Mouse (Mus musculus): ENCODE measurements around the gene Grk1. TPM values are rescaled to one million over a fixed set of nuclear protein-coding genes. Genes with fewer than 3 reads are reported as not detected.

Gene Grk1
- polyA plus RNA-seq, 1 experiment from 2014 or later, result not detected

GRCm38 (mm10) chr8:13413823-13414390, 9.0 kb downstream of the Grk1 start:
- Histone ChIP-seq H3K36me3 (ENCODE audit: control insufficient read depth, insufficient read depth, low read length) (no peaks in the 10 kb centered on the region), H3K9ac (ENCODE audit: low read depth, low read length) (no peak overlapping the region), H3K27me3 (ENCODE audit: control insufficient read depth, insufficient read depth, low read length) (no peaks in the 10 kb centered on the region), H3K4me1 (replicated peaks; ENCODE audit: control insufficient read depth, insufficient read depth, low read length) (no peaks in the 10 kb centered on the region), H3K9me3 (ENCODE audit: control insufficient read depth, low read length) (no peaks in the 10 kb centered on the region), H3K4me3 (ENCODE audit: low read depth, low read length) (no peak overlapping the region), H3K4me2 (replicated peaks; ENCODE audit: low read depth, low read length) (no peak overlapping the region), H3K27ac (ENCODE audit: low read depth, low read length) (no peak overlapping the region)
- DNase-seq (ENCODE audit: low spot score) (no peak), ATAC-seq (ENCODE audit: low FRiP score) (no peak)
- WGBS, result 50% methylated on average over 12 of the region's 12 CpGs

- Histone ChIP-seq H3K27ac (ENCODE audit: low read depth, low read length) (no peak overlapping the region), H3K36me3 (ENCODE audit: control insufficient read depth, insufficient read depth, low read length) (no peaks in the 10 kb centered on the region), H3K9ac (ENCODE audit: low read depth, low read length) (no peak overlapping the region), H3K9me3 (ENCODE audit: control insufficient read depth, low read length) (no peaks in the 10 kb centered on the region), H3K4me1 (replicated peaks; ENCODE audit: control insufficient read depth, insufficient read depth, low read length) (no peaks in the 10 kb centered on the region), H3K4me3 (ENCODE audit: low read depth, low read length) (no peak overlapping the region), H3K27me3 (ENCODE audit: control insufficient read depth, insufficient read depth, low read length) (no peaks in the 10 kb centered on the region), H3K4me2 (replicated peaks; ENCODE audit: low read depth, low read length) (no peak overlapping the region)
- WGBS, result 80% methylated on average over 10 of the region's 10 CpGs
- ATAC-seq (ENCODE audit: low FRiP score) (no peak), DNase-seq (ENCODE audit: low spot score) (no peak)
Measured at GRCm38 (mm10) chr8:13415879-13416278, 11.0 kb downstream of the Grk1 start.

- 83% methylated on average over 2 of the region's 2 CpGs for WGBS
- no peak overlapping the region for H3K4me2 ChIP-seq (replicated peaks; ENCODE audit: low read depth, low read length)
- H3K4me3 ChIP-seq (ENCODE audit: low read depth, low read length), result no peak overlapping the region
- no peaks in the 10 kb centered on the region for H3K27me3 ChIP-seq (ENCODE audit: control insufficient read depth, insufficient read depth, low read length)
- no peak overlapping the region for H3K9ac ChIP-seq (ENCODE audit: low read depth, low read length)
- H3K36me3 ChIP-seq (ENCODE audit: control insufficient read depth, insufficient read depth, low read length), result no peaks in the 10 kb centered on the region
- DNase-seq (ENCODE audit: low spot score) (no peak), ATAC-seq (ENCODE audit: low FRiP score) (no peak)
- H3K4me1 ChIP-seq (replicated peaks; ENCODE audit: control insufficient read depth, insufficient read depth, low read length), result no peaks in the 10 kb centered on the region
- H3K9me3 ChIP-seq (ENCODE audit: control insufficient read depth, low read length), result no peaks in the 10 kb centered on the region
- H3K27ac ChIP-seq (ENCODE audit: low read depth, low read length), result no peak overlapping the region
Measured at GRCm38 (mm10) chr8:13419111-13419639, 14.3 kb downstream of the Grk1 start.

GRCm38 (mm10) chr8:13420970-13421369, 16.1 kb downstream of the Grk1 start:
- Histone ChIP-seq H3K4me1 (replicated peaks; ENCODE audit: control insufficient read depth, insufficient read depth, low read length) (no peaks in the 10 kb centered on the region), H3K4me2 (replicated peaks; ENCODE audit: low read depth, low read length) (no peak overlapping the region), H3K9ac (ENCODE audit: low read depth, low read length) (no peak overlapping the region), H3K27ac (ENCODE audit: low read depth, low read length) (no peak overlapping the region), H3K9me3 (ENCODE audit: control insufficient read depth, low read length) (no peaks in the 10 kb centered on the region), H3K36me3 (ENCODE audit: control insufficient read depth, insufficient read depth, low read length) (no peaks in the 10 kb centered on the region), H3K27me3 (ENCODE audit: control insufficient read depth, insufficient read depth, low read length) (no peaks in the 10 kb centered on the region), H3K4me3 (ENCODE audit: low read depth, low read length) (no peak overlapping the region)
- WGBS, result 87% methylated on average over 6 of the region's 6 CpGs
- DNase-seq (ENCODE audit: low spot score) (no peak), ATAC-seq (ENCODE audit: low FRiP score) (no peak)

- Histone ChIP-seq H3K9ac (ENCODE audit: low read depth, low read length) (no peak overlapping the region), H3K9me3 (ENCODE audit: control insufficient read depth, low read length) (no peaks in the 10 kb centered on the region), H3K36me3 (ENCODE audit: control insufficient read depth, insufficient read depth, low read length) (no peaks in the 10 kb centered on the region), H3K4me2 (replicated peaks; ENCODE audit: low read depth, low read length) (no peak overlapping the region), H3K27ac (ENCODE audit: low read depth, low read length) (no peak overlapping the region), H3K4me3 (ENCODE audit: low read depth, low read length) (no peak overlapping the region), H3K4me1 (replicated peaks; ENCODE audit: control insufficient read depth, insufficient read depth, low read length) (no peaks in the 10 kb centered on the region), H3K27me3 (ENCODE audit: control insufficient read depth, insufficient read depth, low read length) (no peaks in the 10 kb centered on the region)
- DNase-seq (ENCODE audit: low spot score), result no peak
- ATAC-seq (ENCODE audit: low FRiP score), result no peak
- 81% methylated on average over 6 of the region's 6 CpGs for WGBS
Measured at GRCm38 (mm10) chr8:13427351-13427750, 22.5 kb downstream of the Grk1 start.

- ATAC-seq (ENCODE audit: low FRiP score) (no peak), DNase-seq (ENCODE audit: low spot score) (no peak)
- Histone ChIP-seq H3K27ac (ENCODE audit: low read depth, low read length) (no peak overlapping the region), H3K27me3 (ENCODE audit: control insufficient read depth, insufficient read depth, low read length) (no peaks in the 10 kb centered on the region), H3K4me1 (replicated peaks; ENCODE audit: control insufficient read depth, insufficient read depth, low read length) (no peaks in the 10 kb centered on the region), H3K9me3 (ENCODE audit: control insufficient read depth, low read length) (no peaks in the 10 kb centered on the region), H3K4me2 (replicated peaks; ENCODE audit: low read depth, low read length) (no peak overlapping the region), H3K36me3 (ENCODE audit: control insufficient read depth, insufficient read depth, low read length) (no peaks in the 10 kb centered on the region), H3K4me3 (ENCODE audit: low read depth, low read length) (no peak overlapping the region), H3K9ac (ENCODE audit: low read depth, low read length) (no peak overlapping the region)
- 91% methylated on average over 9 of the region's 9 CpGs for WGBS
Measured at GRCm38 (mm10) chr8:13428156-13428555, 23.3 kb downstream of the Grk1 start.

GRCm38 (mm10) chr8:13430412-13430811, 25.5 kb downstream of the Grk1 start:
- H3K9ac ChIP-seq (ENCODE audit: low read depth, low read length), result no peak overlapping the region
- ATAC-seq (ENCODE audit: low FRiP score) (no peak), DNase-seq (ENCODE audit: low spot score) (no peak)
- no peaks in the 10 kb centered on the region for H3K9me3 ChIP-seq (ENCODE audit: control insufficient read depth, low read length)
- H3K36me3 ChIP-seq (ENCODE audit: control insufficient read depth, insufficient read depth, low read length), result no peaks in the 10 kb centered on the region
- WGBS, result 92% methylated on average over 7 of the region's 7 CpGs
- H3K27me3 ChIP-seq (ENCODE audit: control insufficient read depth, insufficient read depth, low read length), result peaks cover 8% of the 10 kb centered on the region
- no peaks in the 10 kb centered on the region for H3K4me1 ChIP-seq (replicated peaks; ENCODE audit: control insufficient read depth, insufficient read depth, low read length)
- H3K4me3 ChIP-seq (ENCODE audit: low read depth, low read length), result no peak overlapping the region
- H3K4me2 ChIP-seq (replicated peaks; ENCODE audit: low read depth, low read length), result no peak overlapping the region
- H3K27ac ChIP-seq (ENCODE audit: low read depth, low read length), result no peak overlapping the region

- Histone ChIP-seq H3K9me3 (ENCODE audit: control insufficient read depth, low read length) (no peaks in the 10 kb centered on the region), H3K4me2 (replicated peaks; ENCODE audit: low read depth, low read length) (no peak overlapping the region), H3K27ac (ENCODE audit: low read depth, low read length) (no peak overlapping the region), H3K27me3 (ENCODE audit: control insufficient read depth, insufficient read depth, low read length) (peaks cover 10% of the 10 kb centered on the region), H3K9ac (ENCODE audit: low read depth, low read length) (no peak overlapping the region), H3K36me3 (ENCODE audit: control insufficient read depth, insufficient read depth, low read length) (no peaks in the 10 kb centered on the region), H3K4me1 (replicated peaks; ENCODE audit: control insufficient read depth, insufficient read depth, low read length) (no peaks in the 10 kb centered on the region), H3K4me3 (ENCODE audit: low read depth, low read length) (no peak overlapping the region)
- DNase-seq (ENCODE audit: low spot score) (no peak), ATAC-seq (ENCODE audit: low FRiP score) (no peak)
Measured at GRCm38 (mm10) chr8:13430866-13431265, 26.0 kb downstream of the Grk1 start.

- no peaks in the 10 kb centered on the region for H3K9me3 ChIP-seq (ENCODE audit: control insufficient read depth, low read length)
- H3K27me3 ChIP-seq (ENCODE audit: control insufficient read depth, insufficient read depth, low read length), result peaks cover 13% of the 10 kb centered on the region
- no peak for ATAC-seq (ENCODE audit: low FRiP score)
- no peak for DNase-seq (ENCODE audit: low spot score)
- H3K9ac ChIP-seq (ENCODE audit: low read depth, low read length), result no peak overlapping the region
- H3K27ac ChIP-seq (ENCODE audit: low read depth, low read length), result no peak overlapping the region
- no peaks in the 10 kb centered on the region for H3K36me3 ChIP-seq (ENCODE audit: control insufficient read depth, insufficient read depth, low read length)
- H3K4me3 ChIP-seq (ENCODE audit: low read depth, low read length), result no peak overlapping the region
- H3K4me1 ChIP-seq (replicated peaks; ENCODE audit: control insufficient read depth, insufficient read depth, low read length), result no peaks in the 10 kb centered on the region
- WGBS, result 87% methylated on average over 4 of the region's 5 CpGs
- no peak overlapping the region for H3K4me2 ChIP-seq (replicated peaks; ENCODE audit: low read depth, low read length)
Measured at GRCm38 (mm10) chr8:13433130-13433529, 28.2 kb downstream of the Grk1 start.

Measured in hindbrain, embryonic 11.5 days (tissue).